Mouse (Mus musculus) C2C12 (cell line): Measurements from ENCODE around the gene Cacna2d3. TPM values are rescaled to one million over a fixed set of nuclear protein-coding genes. Genes with fewer than 3 reads are reported as not detected.

Source experiments
- H3K27me3 ChIP-seq: one replicate; pipeline ENCODE4 v1.6.1; 2011; ENCODE audit not compliant: control insufficient read depth, insufficient read depth, insufficient read length
- H3K36me3 ChIP-seq: one replicate; pipeline ENCODE4 v1.6.1; 2011; ENCODE audit not compliant: control insufficient read depth, insufficient read depth
- H3K4me3 ChIP-seq: one replicate; pipeline ENCODE4 v1.5.1; 2011; ENCODE audit warnings: mild to moderate bottlenecking, control low read depth; ENCODE audit not compliant: poor library complexity, insufficient read depth, severe bottlenecking
- H3K79me2 ChIP-seq: one replicate; pipeline ENCODE4 v1.6.1; 2011; ENCODE audit not compliant: control insufficient read depth, insufficient read depth
- H3K79me3 ChIP-seq: one replicate; pipeline ENCODE4 v1.6.1; 2011; ENCODE audit warnings: low read depth, control low read depth
- H3ac ChIP-seq: one replicate; pipeline ENCODE3; 2011; ENCODE audit warnings: low read depth; ENCODE audit not compliant: control insufficient read depth, insufficient read length
- CEBPB ChIP-seq: IDR thresholded peaks from one replicate; pipeline ENCODE4 v1.6.1; 2011; ENCODE audit warnings: low read depth, mild to moderate bottlenecking, control low read depth, moderate library complexity
- CTCF ChIP-seq: IDR thresholded peaks from one replicate; pipeline ENCODE4 v1.5.1; 2011; ENCODE audit not compliant: control insufficient read depth, insufficient read depth, insufficient read length
- FOSL1 ChIP-seq: IDR thresholded peaks from one replicate; pipeline ENCODE4 v1.8.0; 2011; ENCODE audit warnings: mild to moderate bottlenecking, low read length; ENCODE audit not compliant: poor library complexity, insufficient read depth, severe bottlenecking
- MAX ChIP-seq: IDR thresholded peaks from one replicate; pipeline ENCODE4 v1.6.1; 2011; ENCODE audit warnings: mild to moderate bottlenecking, control low read depth
- MYOD1 ChIP-seq: IDR thresholded peaks from one replicate; pipeline ENCODE4 v1.6.1; 2011; ENCODE audit warnings: low read depth; ENCODE audit not compliant: control insufficient read depth, insufficient read length
- MYOG ChIP-seq: IDR thresholded peaks from one replicate; pipeline ENCODE4 v1.6.1; 2011; ENCODE audit not compliant: control insufficient read depth, insufficient read length; ENCODE audit errors: extremely low read depth
- USF1 ChIP-seq: IDR thresholded peaks from one replicate; pipeline ENCODE4 v1.6.1; 2011; ENCODE audit warnings: low read depth, mild to moderate bottlenecking, control low read depth, moderate library complexity
- polyA plus RNA-seq: library from polyadenylated mRNA; unstranded; fragments of >200 nt; fragmentation: generic; extraction: Trizol; gene quantifications from one replicate; pipeline ENCODE4 v1.2.1, GENCODE M21; 2012; ENCODE audit warnings: missing spikeins

Cacna2d3 gene
- polyA plus RNA-seq, 1 experiment, result not detected

GRCm38 (mm10) chr14:29577786-29578185 lies 143.9 kb downstream of the Cacna2d3 start:
- no peak overlapping the region for H3ac ChIP-seq

GRCm38 (mm10) chr14:29575551-29575950 lies 146.1 kb downstream of the Cacna2d3 start:
- Histone ChIP-seq H3K79me2 (no peaks in the 10 kb centered on the region), H3ac (no peak overlapping the region), H3K4me3 (no peak overlapping the region), H3K79me3 (no peaks in the 10 kb centered on the region), H3K36me3 (no peaks in the 10 kb centered on the region), H3K27me3 (no peaks in the 10 kb centered on the region)
- no peak for TF ChIP-seq FOSL1
- no peak for TF ChIP-seq MYOD1
- no peak for TF ChIP-seq CTCF
- TF ChIP-seq USF1, result no peak
- no peak for TF ChIP-seq CEBPB
- no peak for TF ChIP-seq MYOG
- no peak for TF ChIP-seq MAX

More at GRCm38 (mm10) chr14:29577786-29578185, 143.9 kb downstream of the Cacna2d3 start:
- TF ChIP-seq MYOD1, result no peak
- H3K36me3 ChIP-seq, result no peaks in the 10 kb centered on the region
- H3K27me3 ChIP-seq, result no peaks in the 10 kb centered on the region
- H3K4me3 ChIP-seq, result no peak overlapping the region
- no peaks in the 10 kb centered on the region for H3K79me2 ChIP-seq
- H3K79me3 ChIP-seq, result no peaks in the 10 kb centered on the region

GRCm38 (mm10) chr14:29562704-29563103 lies 159.0 kb downstream of the Cacna2d3 start:
- H3K36me3 ChIP-seq, result no peaks in the 10 kb centered on the region
- H3K4me3 ChIP-seq, result no peak overlapping the region
- H3ac ChIP-seq, result no peak overlapping the region
- H3K79me2 ChIP-seq, result no peaks in the 10 kb centered on the region
- no peak for TF ChIP-seq CEBPB
- TF ChIP-seq FOSL1, result no peak
- TF ChIP-seq MYOD1, result no peak
- no peak for TF ChIP-seq USF1
- no peak for TF ChIP-seq MYOG
- no peak for TF ChIP-seq CTCF
- TF ChIP-seq MAX, result no peak
- no peaks in the 10 kb centered on the region for H3K27me3 ChIP-seq
- no peaks in the 10 kb centered on the region for H3K79me3 ChIP-seq

GRCm38 (mm10) chr14:29561122-29561834 lies 160.4 kb downstream of the Cacna2d3 start:
- H3K79me2 ChIP-seq, result no peaks in the 10 kb centered on the region
- H3ac ChIP-seq, result no peak overlapping the region
- TF ChIP-seq CEBPB (no peak), CTCF (no peak), MYOD1 (no peak), USF1 (no peak), MYOG (no peak), MAX (no peak), FOSL1 (no peak)

GRCm38 (mm10) chr14:29558440-29558839 lies 163.2 kb downstream of the Cacna2d3 start:
- Histone ChIP-seq H3ac (no peak overlapping the region), H3K79me3 (no peaks in the 10 kb centered on the region), H3K79me2 (no peaks in the 10 kb centered on the region), H3K4me3 (no peak overlapping the region), H3K36me3 (no peaks in the 10 kb centered on the region), H3K27me3 (no peaks in the 10 kb centered on the region)
- TF ChIP-seq USF1, result no peak
- no peak for TF ChIP-seq MYOD1
- TF ChIP-seq CEBPB, result no peak
- TF ChIP-seq CTCF, result no peak
- no peak for TF ChIP-seq FOSL1
- no peak for TF ChIP-seq MAX
- TF ChIP-seq MYOG, result no peak

More at GRCm38 (mm10) chr14:29561122-29561834, 160.4 kb downstream of the Cacna2d3 start:
- Histone ChIP-seq H3K79me3 (no peaks in the 10 kb centered on the region), H3K36me3 (no peaks in the 10 kb centered on the region), H3K4me3 (no peak overlapping the region), H3K27me3 (no peaks in the 10 kb centered on the region)

GRCm38 (mm10) chr14:29556152-29556551 lies 165.5 kb downstream of the Cacna2d3 start:
- Histone ChIP-seq H3K79me3 (no peaks in the 10 kb centered on the region), H3K36me3 (no peaks in the 10 kb centered on the region), H3K27me3 (no peaks in the 10 kb centered on the region), H3K4me3 (no peak overlapping the region), H3ac (no peak overlapping the region), H3K79me2 (no peaks in the 10 kb centered on the region)
- TF ChIP-seq CTCF (no peak), MYOD1 (no peak), FOSL1 (no peak), USF1 (no peak), MYOG (no peak), CEBPB (no peak), MAX (no peak)
